Mouse (Mus musculus) ES-E14 (cell line): ENCODE data around the gene Tom1l2. TPM values are rescaled to one million over a fixed set of nuclear protein-coding genes. Genes with fewer than 3 reads are reported as not detected.

Experiments used
- DNase-seq: peaks from one replicate; pipeline ENCODE4 v3.0.0-alpha.2; 2013; ENCODE audit warnings: low read depth, low spot score
- H3K27ac ChIP-seq: 2 replicates; pipeline ENCODE4 v1.5.1; 2012; ENCODE audit warnings: low read depth, mild to moderate bottlenecking, low read length, moderate library complexity, mixed read lengths; ENCODE audit not compliant: poor library complexity, insufficient read depth, severe bottlenecking
- H3K36me3 ChIP-seq: 2 replicates; pipeline ENCODE4 v1.6.1; 2012; ENCODE audit warnings: mild to moderate bottlenecking, low read length, moderate library complexity, mixed read lengths; ENCODE audit not compliant: control insufficient read depth, poor library complexity, insufficient read depth, severe bottlenecking
- H3K4me1 ChIP-seq, 2 experiments: fragments of 150-350 bp in 1 of 2; sonication (generic) in 1 of 2; 2 replicates each; pipeline ENCODE4 v1.6.1; 2012; ENCODE audit warnings: low read length in 2 of 2, mild to moderate bottlenecking in 1 of 2, mixed read lengths in 1 of 2; ENCODE audit not compliant: control insufficient read depth in 2 of 2, insufficient read depth in 2 of 2, poor library complexity in 1 of 2
- H3K4me3 ChIP-seq, 2 experiments: fragments of 150-350 bp in 1 of 2; sonication (generic) in 1 of 2; 2 replicates each; pipeline ENCODE4 v1.5.1; 2012; ENCODE audit warnings: low read length in 2 of 2, low read depth in 1 of 2, mild to moderate bottlenecking in 1 of 2, mixed read lengths in 1 of 2; ENCODE audit not compliant: insufficient read depth in 1 of 2, poor library complexity in 1 of 2, severe bottlenecking in 1 of 2
- H3K9ac ChIP-seq: 2 replicates; pipeline ENCODE4 v1.6.1; 2012; ENCODE audit warnings: low read depth, mild to moderate bottlenecking, low read length, mixed read lengths; ENCODE audit not compliant: poor library complexity, insufficient read depth, severe bottlenecking
- H3K9me3 ChIP-seq: fragments of 150-350 bp; sonication (generic); 2 replicates; pipeline ENCODE4 v1.6.1; 2012; ENCODE audit warnings: low read depth, mild to moderate bottlenecking, low read length; ENCODE audit not compliant: control insufficient read depth, insufficient read depth
- CHD2 ChIP-seq: IDR thresholded peaks from 2 replicates; pipeline ENCODE4 v1.6.1; 2014; ENCODE audit warnings: mild to moderate bottlenecking, low read depth, low read length, inconsistent platforms
- HCFC1 ChIP-seq: IDR thresholded peaks from 2 replicates; pipeline ENCODE4 v1.6.1; 2012; ENCODE audit warnings: low read length, inconsistent platforms, borderline replicate concordance; ENCODE audit not compliant: insufficient read depth
- MAFK ChIP-seq: IDR thresholded peaks from 2 replicates; pipeline ENCODE4 v1.6.1; 2014; ENCODE audit warnings: mild to moderate bottlenecking, low read depth, low read length, inconsistent platforms; ENCODE audit not compliant: insufficient read depth
- ZC3H11A ChIP-seq: IDR thresholded peaks from 2 replicates; pipeline ENCODE4 v1.6.1; 2012; ENCODE audit warnings: low read depth, mild to moderate bottlenecking, inconsistent platforms, low read length, borderline replicate concordance
- ZNF384 ChIP-seq: IDR thresholded peaks from 2 replicates; pipeline ENCODE4 v1.6.1; 2012; ENCODE audit warnings: low read depth, low read length, inconsistent platforms
- in situ Hi-C, 2 experiments: fragments of 600-800 bp; cut with MboI; formaldehyde crosslinking; loops; one replicate each; pipeline ENCODE4 v1.15.1; 2025; ENCODE audit warnings: low sequenced_read_pairs in 2 of 2, inconsistent platforms in 1 of 2; ENCODE audit not compliant: unreplicated experiment in 2 of 2
- total RNA-seq: library from RNA; depleted of rRNA; stranded (reverse); fragments of 300-350 nt; gene quantifications from 2 replicates; pipeline ENCODE4 v1.2.3, GENCODE M21; 2012

Tom1l2 gene
- total RNA-seq, 1 experiment: 10.4 TPM

DNA sequence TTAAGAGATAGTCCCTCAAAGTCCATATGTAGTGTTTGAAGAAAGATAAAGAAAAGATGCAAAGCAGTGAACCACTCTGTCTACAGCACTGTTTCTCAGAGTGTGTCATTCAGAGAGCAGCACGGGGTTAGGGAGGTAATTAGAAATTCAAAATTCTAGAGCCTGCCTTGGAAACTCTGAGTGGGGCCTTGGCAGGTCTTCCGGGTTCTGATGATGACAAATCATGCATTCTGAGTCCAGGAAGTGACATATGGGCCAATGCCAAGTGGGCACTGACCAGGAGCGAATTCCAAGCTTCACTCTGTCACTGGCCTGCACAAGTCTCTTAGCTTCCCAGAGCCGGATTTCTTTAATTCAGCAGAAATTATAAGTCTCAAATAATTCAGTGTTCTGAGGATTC, 6.2 kb downstream of the Tom1l2 start:
- no peak overlapping the region for H3K4me3 ChIP-seq
- no peak overlapping the region for H3K9ac ChIP-seq
- no peak overlapping the region for H3K27ac ChIP-seq
- H3K9me3 ChIP-seq: no peaks in the 10 kb centered on the region
- in situ Hi-C loops: no loop called here
- H3K36me3 ChIP-seq: no peaks in the 10 kb centered on the region
- no peaks in the 10 kb centered on the region for H3K4me1 ChIP-seq
- no peak for DNase-seq
- no peak for TF ChIP-seq HCFC1
- TF ChIP-seq CHD2: no peak
- no peak for TF ChIP-seq MAFK
- TF ChIP-seq ZC3H11A: no peak
- TF ChIP-seq ZNF384: no peak

- Histone ChIP-seq H3K4me3 (no peak overlapping the region), H3K27ac (no peak overlapping the region), H3K36me3 (no peaks in the 10 kb centered on the region), H3K9ac (no peak overlapping the region), H3K4me1 (no peaks in the 10 kb centered on the region), H3K9me3 (no peaks in the 10 kb centered on the region)
- DNase-seq: no peak
- in situ Hi-C loops: no loop called here
- TF ChIP-seq ZC3H11A (no peak), MAFK (no peak)
These were observed 6.8 kb downstream of the Tom1l2 start for GRCm38 (mm10) chr11:60345868-60346267.

GRCm38 (mm10) chr11:60339361-60339760, 13.3 kb downstream of the Tom1l2 start:
- peaks cover 2 to 8% of the 10 kb centered on the region in 2 experiments; a peak in 2 of 4 replicates for H3K4me1 ChIP-seq
- no peaks in the 10 kb centered on the region for H3K9me3 ChIP-seq
- no peak overlapping the region for H3K9ac ChIP-seq
- no peak overlapping the region for H3K4me3 ChIP-seq
- H3K27ac ChIP-seq: no peak overlapping the region
- H3K36me3 ChIP-seq: no peaks in the 10 kb centered on the region
- in situ Hi-C loops: no loop called here
- TF ChIP-seq ZNF384: no peak
- no peak for TF ChIP-seq MAFK
- TF ChIP-seq CHD2: no peak
- peak; percentile 34 for DNase-seq

- no peak for TF ChIP-seq HCFC1
- no peak for TF ChIP-seq MAFK
- TF ChIP-seq ZNF384: no peak
- TF ChIP-seq CHD2: no peak
- no peak for TF ChIP-seq ZC3H11A
- no peaks in the 10 kb centered on the region for H3K9me3 ChIP-seq
- H3K27ac ChIP-seq: no peak overlapping the region; the same call in 1 of the 2 replicates
- no peak overlapping the region for H3K9ac ChIP-seq
- peaks cover 3 to 16% of the 10 kb centered on the region in 2 experiments; a peak in 2 of 4 replicates for H3K4me1 ChIP-seq
- DNase-seq: peak; percentile 40
- in situ Hi-C loops: no loop called here
- H3K4me3 ChIP-seq: no peak overlapping the region
- H3K36me3 ChIP-seq: no peaks in the 10 kb centered on the region
These were observed 14.4 kb downstream of the Tom1l2 start for GRCm38 (mm10) chr11:60338291-60338690.

- no peaks in the 10 kb centered on the region for H3K9me3 ChIP-seq
- no peak for DNase-seq
- H3K4me3 ChIP-seq: no peak overlapping the region
- in situ Hi-C loops: no loop called here
- no peak for TF ChIP-seq MAFK
- TF ChIP-seq CHD2: no peak
- TF ChIP-seq ZNF384: no peak
- no peak for TF ChIP-seq ZC3H11A
- no peak for TF ChIP-seq HCFC1
- H3K36me3 ChIP-seq: no peaks in the 10 kb centered on the region
- no peak overlapping the region for H3K9ac ChIP-seq
- H3K27ac ChIP-seq: peak overlapping the region; percentile 8; the same call in 1 of the 2 replicates
- H3K4me1 ChIP-seq: peaks cover 3 to 17% of the 10 kb centered on the region in 2 experiments; a peak in 2 of 4 replicates
These were observed 16.9 kb downstream of the Tom1l2 start for GRCm38 (mm10) chr11:60335771-60336170.
